Mouse (Mus musculus) erythroid progenitor cell, adult 5-6 weeks (primary cell): Measurements from ENCODE around the gene Aatf. TPM values are rescaled to one million over a fixed set of nuclear protein-coding genes. Genes with fewer than 3 reads are reported as not detected.
"Not testable (repeated sequence)": the region's sequence is repeated elsewhere in the genome, so short reads cannot be mapped to it uniquely, and the experiment has no call there.

Experiments
- ATAC-seq: replicated peaks from 2 replicates; pipeline ENCODE4 v1.8.0; 2016; ENCODE audit warnings: moderate number of reproducible peaks, mild to moderate bottlenecking, moderate TSS enrichment, inconsistent platforms; ENCODE audit not compliant: poor library complexity, low FRiP score, severe bottlenecking
- total RNA-seq, 2 experiments: library from RNA; stranded (forward) in 1 of 2; stranded (reverse) in 1 of 2; fragments of 150-400 nt in 1 of 2; fragments of 186-747, 209-891 nt in 1 of 2; gene quantifications; 2 replicates each; pipeline versions ENCODE4 v1.2.3 to v1.2.4; 2015 to 2017; ENCODE audit warnings: low replicate concordance in 2 of 2

The Aatf gene
- total RNA-seq, 2 experiments from 2014 or later, result 15.5 to 19.7 TPM

DNA sequence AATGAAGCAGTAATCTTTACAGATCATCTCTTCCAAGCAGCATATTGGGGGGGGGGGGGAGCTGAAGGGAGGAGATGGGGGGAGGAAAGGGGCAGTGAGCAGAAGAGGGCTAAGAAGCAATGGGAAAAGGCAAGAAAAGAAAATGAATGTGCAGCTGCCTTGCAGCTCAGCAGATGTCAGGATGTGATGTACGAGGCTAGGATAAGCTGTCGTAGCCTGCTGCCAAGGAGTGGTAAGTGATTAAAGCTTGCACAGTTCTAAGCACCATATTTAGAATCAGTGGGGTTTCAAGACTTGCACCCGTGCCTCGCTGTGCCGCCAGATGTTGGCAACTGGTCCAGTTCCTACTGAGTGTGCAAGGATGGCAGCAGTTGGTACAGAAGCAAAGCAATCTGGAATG, 48.8 kb downstream of the Aatf start:
- no peak for ATAC-seq

DNA sequence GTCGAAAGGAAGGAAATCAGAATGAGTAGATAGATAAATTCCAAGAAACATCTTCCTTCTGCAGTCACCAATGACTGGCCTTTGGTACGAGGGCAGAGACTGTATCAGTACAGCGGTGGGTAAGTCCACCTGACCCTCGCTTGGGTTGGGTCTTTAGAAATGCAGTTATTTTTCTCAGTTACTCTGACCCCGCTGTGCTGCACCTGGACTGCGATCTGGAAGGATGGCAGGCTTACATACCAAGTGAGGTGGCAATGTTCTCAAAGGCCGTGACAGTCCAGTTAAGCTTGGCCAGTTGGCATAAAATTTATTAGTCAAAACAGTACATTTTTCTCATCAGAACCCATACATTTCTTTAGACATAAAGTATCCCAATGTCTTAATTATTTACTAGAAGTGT, 59.4 kb downstream of the Aatf start:
- ATAC-seq, result no peak

DNA sequence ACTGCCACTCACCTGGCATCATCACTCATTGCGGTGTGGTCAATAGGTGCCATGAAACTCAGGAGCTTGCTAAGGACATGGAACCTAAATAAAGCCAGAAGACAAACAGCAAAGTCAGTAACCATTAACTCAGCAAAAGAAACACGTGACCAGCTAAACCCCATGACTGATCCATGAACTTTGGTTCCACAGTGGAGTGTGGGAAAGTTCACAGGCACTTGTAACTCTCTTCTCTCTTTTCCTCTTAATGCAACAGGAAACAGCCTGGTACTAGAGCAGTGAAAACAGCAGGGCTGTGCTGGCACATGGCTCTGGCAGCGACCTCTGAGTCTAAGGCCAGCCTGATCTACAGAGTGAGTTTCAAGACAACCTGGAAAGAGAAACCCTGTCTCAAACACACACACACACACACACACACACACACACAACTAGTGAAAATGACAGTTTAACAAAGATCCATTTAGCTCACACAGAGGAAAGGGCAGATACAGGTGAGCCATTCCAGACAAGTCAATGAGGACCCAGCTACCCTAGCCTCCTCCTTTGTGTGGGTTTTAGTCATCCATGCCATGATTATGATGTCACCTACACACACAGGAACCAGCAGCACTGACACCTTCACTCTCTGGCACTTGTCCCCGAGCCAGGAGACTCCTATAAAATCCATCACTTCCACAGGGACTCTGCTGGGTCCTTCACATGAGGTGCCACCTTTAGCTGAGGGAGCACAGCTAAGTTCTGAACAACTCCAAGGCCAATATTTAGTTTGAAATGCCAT, 70.6 kb downstream of the Aatf start:
- ATAC-seq, result no peak

DNA sequence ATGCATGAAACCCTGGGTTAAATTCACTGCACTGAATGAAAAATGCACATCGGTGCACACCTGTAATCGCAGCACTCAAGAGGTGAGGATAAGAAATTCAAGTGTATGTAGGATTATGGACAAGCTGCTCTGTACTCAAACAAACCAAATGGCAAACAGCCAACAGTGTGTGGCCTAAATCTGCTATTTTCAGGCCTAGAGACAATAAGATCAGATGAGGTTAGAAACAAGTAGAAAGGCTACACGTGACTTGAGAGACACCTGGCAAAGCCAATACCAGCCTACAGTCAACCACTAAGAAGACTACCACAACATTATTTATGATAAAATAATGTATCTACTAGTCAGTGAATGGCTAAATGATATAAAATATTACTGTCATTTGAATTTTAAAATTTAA, 72.9 kb downstream of the Aatf start:
- ATAC-seq, result no peak

DNA sequence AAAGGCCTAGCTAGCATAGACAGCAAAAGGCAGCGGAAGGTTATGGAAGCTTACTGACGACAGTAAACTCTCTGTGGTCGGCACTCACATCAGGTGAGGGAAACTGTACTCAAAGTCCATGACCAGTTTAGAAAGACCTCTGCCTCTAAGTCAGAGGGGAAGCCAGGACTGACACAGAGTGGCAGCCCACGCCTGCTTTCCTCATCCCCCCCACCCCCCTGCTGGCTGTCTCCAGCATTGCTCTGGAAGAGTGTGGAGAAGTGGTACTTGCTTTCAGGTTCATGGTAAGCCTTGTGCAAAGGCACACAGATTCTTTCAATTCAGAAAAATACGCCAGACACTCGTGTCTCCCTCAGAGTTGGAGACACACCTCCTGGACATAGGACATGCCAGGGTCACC, 78.4 kb downstream of the Aatf start:
- ATAC-seq, result no peak

DNA sequence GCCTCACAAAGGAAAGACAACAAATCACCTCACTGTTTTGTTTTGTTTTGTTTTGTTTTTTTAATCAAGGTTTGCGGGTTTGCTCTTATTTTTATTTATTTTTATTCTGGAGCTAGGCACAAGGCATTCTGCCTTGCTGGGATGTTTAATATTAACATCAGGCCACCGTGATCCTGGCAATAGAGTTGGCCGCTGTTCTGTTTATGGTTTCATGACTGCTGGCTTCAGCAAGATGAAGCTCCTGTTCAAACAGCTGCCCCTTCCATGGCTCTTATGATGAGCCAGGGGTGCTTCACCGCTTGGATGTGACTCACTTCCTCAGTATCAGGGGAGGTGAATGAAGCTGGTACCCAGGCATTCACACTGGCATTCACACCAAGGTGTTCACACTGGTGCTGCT, 83.0 kb downstream of the Aatf start:
- ATAC-seq, result no peak

DNA sequence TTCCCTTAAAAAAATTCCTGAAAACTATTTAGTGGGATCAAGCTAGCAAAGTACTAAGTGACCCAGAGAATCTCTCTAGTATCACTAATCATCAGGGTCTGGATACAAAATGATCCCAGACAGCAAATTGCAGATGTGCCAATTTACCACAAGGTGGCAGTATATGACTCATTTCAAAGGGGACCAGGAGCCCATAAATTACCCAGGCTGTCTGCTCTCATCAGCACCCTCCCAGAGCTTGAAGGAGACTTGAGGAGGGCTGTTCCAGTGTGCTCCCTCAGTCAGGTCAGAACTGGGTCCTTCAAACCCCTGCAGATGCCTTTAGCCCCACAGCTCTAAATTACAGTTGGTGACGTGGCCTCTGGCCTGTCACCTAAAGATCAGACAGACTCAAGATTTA, 83.7 kb downstream of the Aatf start:
- peak; percentile 68 for ATAC-seq

DNA sequence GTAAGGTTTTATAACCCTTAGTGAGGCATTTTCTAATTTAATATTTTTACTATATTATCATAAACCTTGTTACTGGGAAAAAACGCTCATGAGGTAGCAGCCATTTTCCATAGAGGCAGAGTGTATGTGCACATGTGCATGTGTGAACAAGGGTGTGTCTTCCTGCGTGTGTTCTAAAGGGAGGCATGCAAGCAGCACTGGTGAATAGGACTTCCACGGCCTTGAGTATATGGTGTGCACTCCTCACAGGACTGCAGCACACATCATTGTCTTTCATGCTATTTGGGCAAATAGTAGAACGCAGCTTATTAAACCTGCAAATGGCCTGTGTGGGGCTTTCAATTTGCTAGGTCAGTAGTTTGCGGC, 86.7 kb downstream of the Aatf start:
- no peak for ATAC-seq

DNA sequence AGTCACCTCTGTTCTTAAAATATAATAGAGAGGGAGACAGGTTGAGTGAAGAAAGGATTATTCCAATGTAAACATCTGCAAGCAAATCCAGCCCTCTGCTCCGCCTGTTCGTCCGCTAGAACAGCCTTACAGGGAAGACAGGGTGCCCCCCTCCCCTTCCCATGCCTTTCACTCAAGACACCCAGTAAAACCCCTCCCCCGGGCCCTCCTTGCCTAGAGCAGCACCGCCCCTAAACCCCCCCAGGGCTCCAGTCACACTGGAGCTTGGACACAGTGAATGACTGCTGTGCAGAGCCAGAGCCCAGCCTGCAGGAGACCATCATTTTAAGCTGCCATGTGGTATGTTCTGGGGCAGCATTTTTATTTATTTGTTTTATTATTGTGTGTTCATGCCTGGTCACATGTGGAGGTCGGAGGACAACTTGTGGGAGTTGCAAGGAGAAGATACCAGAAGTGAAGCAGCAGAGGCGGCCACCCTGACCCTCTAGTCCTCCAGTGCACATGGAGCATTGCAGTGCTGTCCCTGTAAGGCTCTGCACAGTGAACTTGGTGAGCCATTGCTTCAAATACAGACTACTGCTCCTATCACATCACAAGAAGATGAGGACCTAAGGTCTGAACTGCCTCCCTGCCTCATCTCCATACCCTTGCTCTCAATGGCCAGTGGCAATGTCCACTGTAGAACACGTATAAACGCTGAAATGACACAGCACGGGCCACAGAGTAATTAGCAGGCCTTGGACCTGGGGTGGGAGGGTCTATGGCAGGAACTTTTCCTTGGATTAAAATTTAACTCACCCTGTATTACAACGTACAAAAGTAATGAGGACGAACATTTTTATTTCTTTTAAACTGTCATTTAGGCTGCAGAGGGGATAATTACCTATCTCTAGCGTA, 87.3 kb downstream of the Aatf start:
- no peak for ATAC-seq

DNA sequence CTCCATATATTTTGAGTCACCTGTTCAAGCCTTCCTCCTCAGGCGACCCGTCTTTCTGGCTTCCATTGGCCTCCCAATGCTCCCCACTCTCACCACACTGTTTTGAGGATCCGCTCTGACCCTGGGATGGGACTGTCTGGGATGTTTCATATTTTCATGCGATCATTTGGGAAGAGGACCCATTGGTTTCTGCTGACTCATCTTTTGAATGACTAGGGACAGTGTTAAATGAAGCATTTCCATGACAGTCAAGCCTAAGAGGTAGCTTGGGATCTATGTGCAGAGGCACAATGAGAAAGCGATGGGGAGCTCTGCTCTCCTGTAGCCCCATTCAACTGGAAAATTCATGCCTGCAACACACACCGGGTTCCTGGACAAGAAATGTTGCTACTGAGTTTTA, 92.5 kb downstream of the Aatf start:
- ATAC-seq, result no peak

DNA sequence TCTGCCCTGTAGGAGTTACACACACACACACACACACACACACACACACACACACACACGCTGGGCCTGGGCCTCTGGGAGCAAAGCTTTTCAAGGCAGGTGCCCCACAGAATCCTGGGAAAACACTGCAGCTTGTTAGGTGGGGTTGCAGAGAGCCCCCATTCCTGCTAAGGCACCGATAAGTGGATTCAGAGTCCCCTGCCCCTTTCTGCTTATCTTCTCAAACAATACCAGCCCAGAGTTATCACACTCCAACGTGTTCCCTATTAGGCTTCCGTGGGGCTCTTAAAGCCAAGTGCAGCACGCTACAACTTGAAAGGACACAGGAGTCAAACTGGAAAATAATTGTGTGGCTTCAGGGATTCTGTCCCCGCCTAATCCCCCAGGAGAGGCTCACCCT, 100.2 kb downstream of the Aatf start:
- no peak for ATAC-seq

DNA sequence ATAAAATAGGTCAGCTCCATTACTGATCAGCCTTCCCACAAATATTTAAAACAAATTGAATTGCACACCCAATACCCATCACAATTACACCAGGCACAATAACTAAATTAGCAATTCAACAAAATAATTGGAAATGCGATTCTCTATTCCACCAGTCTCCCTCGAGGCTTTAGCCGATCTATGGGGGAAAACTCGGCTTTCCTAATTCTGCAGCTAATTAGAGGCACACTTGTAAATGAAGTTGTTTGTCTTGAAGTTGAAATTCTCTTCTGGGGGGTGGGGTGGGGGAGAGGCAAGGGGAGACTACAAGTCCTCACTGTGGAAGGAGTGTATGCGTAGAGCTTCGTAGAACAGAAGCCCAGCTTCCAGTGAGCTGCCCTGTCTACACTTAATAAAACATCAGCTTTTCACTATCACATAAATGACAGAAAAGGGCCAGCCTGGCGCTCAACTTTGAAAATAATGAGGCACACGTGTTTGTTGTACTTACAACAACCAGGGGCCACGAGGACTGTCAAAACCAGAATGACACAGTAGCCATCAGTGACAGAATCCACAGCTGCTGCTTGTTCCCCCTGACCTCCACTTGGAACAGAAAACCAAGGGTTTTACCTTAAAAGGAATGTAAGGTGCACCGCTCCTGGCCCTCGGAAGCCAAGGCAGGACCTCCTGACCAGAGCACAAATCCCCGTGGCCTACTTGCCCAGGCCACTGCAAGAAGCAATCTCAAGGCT, 101.0 kb downstream of the Aatf start:
- ATAC-seq, result no peak

DNA sequence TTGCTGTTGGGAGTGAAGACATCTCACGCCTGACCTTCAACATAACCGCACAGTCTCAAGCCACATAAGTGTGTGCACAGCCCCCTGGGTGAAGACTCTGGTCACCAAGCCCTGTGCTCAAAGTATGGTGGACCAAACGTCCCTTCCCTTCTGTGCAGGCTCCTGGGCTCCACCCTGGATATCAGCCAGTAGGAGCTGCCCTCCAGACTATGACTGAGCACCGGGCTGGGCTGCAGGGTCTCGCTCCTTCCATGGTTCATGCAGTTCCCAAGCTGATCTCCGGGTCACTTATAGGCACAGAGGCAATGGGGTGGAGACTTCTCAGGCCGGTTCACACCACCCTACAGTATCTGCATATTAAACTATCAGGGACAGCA, 101.7 kb downstream of the Aatf start:
- no peak for ATAC-seq

DNA sequence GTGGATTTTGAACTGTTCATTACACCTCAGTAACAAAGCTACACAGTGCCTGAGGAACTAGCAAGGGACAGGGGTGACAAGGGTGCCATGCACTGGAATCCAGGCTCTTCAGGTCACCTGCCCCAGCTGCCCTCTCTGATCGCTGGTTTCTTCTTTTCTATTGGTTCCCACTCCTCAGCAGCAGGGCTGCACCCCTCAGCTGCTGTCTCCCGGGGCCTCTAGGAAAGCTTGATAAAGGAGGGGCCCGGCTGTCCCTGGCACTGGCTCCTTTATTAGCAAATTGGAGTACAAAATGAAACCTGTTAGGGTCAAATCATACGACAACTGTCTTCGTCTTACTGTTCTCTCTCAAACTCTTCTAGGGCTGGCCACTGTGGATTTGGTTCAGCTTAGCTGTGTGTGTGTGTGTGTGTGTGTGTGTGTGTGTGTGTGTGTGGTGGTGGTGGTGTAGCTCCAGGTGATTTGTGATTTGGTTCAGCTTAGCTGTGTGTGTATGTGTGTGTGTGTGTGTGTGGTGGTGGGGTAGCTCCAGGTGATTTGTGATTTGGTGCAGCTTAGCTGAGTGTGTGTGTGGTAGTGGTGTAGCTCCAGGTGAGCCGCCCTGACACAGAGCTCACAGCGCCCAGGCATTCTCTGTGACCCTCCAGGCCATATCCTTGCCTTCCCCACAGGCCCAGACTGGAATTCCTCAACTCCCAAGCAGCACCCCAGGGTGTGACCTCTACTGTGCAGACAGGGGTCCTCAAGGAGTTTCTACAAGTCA, 102.3 kb downstream of the Aatf start:
- no peak for ATAC-seq

DNA sequence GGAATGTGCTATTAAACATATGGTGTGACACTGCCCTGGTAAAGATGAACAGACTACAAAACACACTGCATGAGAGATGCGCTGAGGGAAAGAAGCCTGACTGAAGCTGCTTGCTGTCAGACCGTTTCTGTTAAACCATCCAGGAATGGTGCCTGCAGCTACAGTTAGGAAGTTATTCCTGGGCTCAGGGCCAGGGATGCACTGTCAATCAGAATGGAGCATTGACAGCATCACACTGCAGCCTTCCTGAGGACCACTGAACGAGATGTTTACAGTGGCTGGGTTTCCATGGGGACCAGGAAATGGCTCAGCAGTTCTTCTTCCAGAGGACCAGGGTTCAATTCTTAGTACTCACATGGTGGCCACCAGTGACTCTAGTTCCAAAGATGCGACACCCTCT, 102.9 kb downstream of the Aatf start:
- no peak for ATAC-seq

DNA sequence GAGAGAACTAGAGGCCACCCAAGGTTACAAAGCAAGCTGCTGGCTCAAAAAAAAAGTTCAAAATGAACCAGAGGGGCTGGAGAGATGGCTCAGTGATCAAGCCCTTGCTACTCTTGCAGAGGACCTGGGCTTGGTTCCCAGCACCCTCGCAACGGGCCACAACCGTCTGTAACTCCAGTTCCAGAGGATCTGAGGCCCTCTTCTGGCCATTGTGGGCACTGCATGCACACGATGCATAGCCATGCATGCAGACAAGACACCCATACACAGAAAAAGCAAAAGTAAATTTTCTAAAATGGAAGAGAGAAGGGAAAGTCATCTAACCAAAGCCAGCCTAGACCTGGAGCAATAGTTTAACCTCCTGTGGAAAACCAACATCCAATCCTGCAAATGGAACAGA, 106.6 kb downstream of the Aatf start:
- ATAC-seq, result no peak

DNA sequence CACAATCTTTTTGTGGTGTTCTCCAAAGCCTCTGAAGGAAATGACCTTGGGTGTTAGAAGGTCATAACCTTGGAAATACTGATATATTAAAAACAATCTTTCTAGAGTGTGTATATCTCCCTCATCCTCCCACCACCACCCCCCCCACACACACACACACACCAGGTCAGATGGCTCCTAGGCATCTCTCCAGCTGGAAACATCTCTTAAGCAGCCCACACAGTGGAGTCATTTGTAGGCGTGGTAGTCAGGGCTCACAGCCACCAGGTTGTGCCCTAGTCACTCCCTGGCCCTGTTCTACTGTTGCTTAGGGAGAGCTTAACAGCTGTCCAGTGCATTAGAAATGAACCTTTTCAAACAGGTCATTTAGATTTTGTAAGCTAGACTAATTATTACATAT, 118.3 kb downstream of the Aatf start:
- no peak for ATAC-seq

DNA sequence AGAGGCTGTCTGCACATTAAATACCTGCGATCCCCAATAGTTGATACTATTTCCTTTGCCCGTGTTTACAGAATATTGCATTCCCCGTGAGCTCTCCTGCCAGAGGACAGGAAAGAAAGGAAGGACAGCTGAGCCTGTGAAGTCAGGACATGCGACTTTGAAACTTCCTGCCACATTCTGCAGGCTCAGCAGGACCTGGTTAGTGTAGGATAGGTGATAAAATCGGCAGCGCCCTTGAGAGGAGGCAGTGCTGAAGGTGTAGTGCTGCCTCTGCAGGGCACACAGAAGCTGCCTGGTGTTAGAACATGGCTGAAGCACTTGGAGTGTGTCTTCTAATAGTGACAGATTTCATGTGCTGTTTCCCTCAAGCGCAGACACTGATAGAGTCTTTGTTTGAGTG, 119.8 kb downstream of the Aatf start:
- no peak for ATAC-seq

DNA sequence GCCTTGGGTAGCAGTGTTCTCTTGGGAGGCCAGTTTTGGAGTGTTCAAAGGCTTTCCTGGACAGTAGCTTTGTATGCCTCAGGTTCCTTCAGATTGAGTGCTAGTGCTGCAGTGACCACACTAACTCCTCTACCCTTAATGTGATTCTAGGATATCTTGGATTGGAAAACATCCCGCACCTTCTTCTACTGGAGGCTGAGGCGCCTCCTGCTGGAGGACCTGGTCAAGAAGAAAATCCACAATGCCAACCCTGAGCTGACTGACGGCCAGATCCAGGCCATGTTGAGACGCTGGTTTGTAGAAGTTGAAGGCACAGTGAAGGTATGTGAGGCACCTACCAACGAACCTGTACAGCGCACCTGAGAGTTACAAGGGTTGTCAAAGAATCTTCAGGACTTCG, 121.3 kb downstream of the Aatf start:
- not testable (repeated sequence) for ATAC-seq

DNA sequence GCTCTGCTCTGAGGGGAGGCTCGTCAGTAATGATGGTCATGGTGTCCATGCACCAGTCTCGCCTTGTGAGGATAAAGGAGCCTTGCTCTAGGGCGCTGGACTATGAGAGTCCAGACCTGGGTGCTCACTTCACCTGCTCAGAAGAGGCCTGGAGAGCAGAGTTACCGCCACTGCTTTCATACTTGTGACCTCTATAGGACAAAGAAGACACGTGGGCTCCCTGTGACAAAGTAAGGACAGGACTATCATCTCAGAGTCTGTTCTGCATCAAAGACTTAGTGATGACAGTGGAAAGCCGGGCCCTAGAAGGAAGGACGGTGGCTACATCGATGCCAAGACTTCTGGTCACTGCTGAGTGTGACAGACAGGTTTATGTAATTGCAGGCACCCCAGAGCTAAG, 122.2 kb downstream of the Aatf start:
- ATAC-seq, result no peak
